Mouse (Mus musculus): ENCODE measurements around the gene Umad1.

GRCm38 (mm10) chr6:8336487-8337390 is 77.7 kb downstream of the Umad1 start:
- TF ChIP-seq CTCF (IDR thresholded peaks at IDR 0.05; ENCODE audit: low read depth) (no peak), EP300 (optimal IDR thresholded peaks at IDR 0.05) (no peak)
